Mouse (Mus musculus) G1E (cell line): ENCODE results near the gene Ipmk. TPM values are rescaled to one million over a fixed set of nuclear protein-coding genes. Genes with fewer than 3 reads are reported as not detected.
A peak's percentile ranks its signal among the peaks of the same experiment; 100 is the strongest.

Experiments used
- ATAC-seq: 2 replicates; pipeline ENCODE4 v1.8.0; 2016; ENCODE audit warnings: mild to moderate bottlenecking; ENCODE audit not compliant: insufficient number of reproducible peaks, poor library complexity, low FRiP score, severe bottlenecking; ENCODE audit errors: extremely low read depth
- DNase-seq: peaks from one replicate; pipeline ENCODE4 v3.0.0; 2012; ENCODE audit warnings: low spot score
- H3K27me3 ChIP-seq: 2 replicates; pipeline ENCODE4 v1.6.1; 2012; ENCODE audit warnings: mild to moderate bottlenecking, low read length, inconsistent platforms; ENCODE audit not compliant: insufficient read depth
- H3K36me3 ChIP-seq: replicated peaks from 2 replicates; pipeline ENCODE3; 2012; ENCODE audit warnings: mild to moderate bottlenecking, inconsistent platforms
- H3K4me1 ChIP-seq: 2 replicates; pipeline ENCODE4 v1.6.1; 2012; ENCODE audit warnings: low read depth, low read length, inconsistent platforms, mixed read lengths; ENCODE audit not compliant: insufficient read depth
- H3K4me3 ChIP-seq: 2 replicates; pipeline ENCODE4 v1.5.1; 2012; ENCODE audit warnings: low read depth, mild to moderate bottlenecking, inconsistent platforms, low read length, moderate library complexity, mixed read lengths
- H3K9me3 ChIP-seq: replicated peaks from 2 replicates; pipeline ENCODE4 v1.6.1; 2012; ENCODE audit warnings: inconsistent platforms
- CTCF ChIP-seq: IDR thresholded peaks from 2 replicates; pipeline ENCODE4 v1.5.1; 2012; ENCODE audit warnings: low read depth, low read length, inconsistent platforms, mixed read lengths
- GATA1 ChIP-seq: IDR thresholded peaks from 2 replicates; pipeline ENCODE4 v1.6.1; 2012; ENCODE audit warnings: borderline replicate concordance, low read length, inconsistent platforms, mixed read lengths
- GATA2 ChIP-seq: IDR thresholded peaks from 2 replicates; pipeline ENCODE4 v1.6.1; 2012; ENCODE audit warnings: low read depth, low read length, inconsistent platforms, borderline replicate concordance
- POLR2AphosphoS5 ChIP-seq: IDR thresholded peaks from 2 replicates; pipeline ENCODE4 v1.6.1; 2012; ENCODE audit warnings: low read depth, low read length, inconsistent platforms; ENCODE audit not compliant: insufficient replicate concordance
- TAL1 ChIP-seq: conservative IDR thresholded peaks from 2 replicates; pipeline ENCODE4 v1.6.1; 2012; ENCODE audit warnings: low read depth, low read length, inconsistent platforms, mixed read lengths
- polyA plus RNA-seq: library from polyadenylated mRNA; stranded (reverse); fragments of >175 nt; gene quantifications from 2 replicates; pipeline ENCODE4 v1.2.3, GENCODE M21; 2012
- total RNA-seq, 2 experiments: library from RNA; stranded (forward) in 1 of 2; stranded (reverse) in 1 of 2; fragments of 200-1000 nt in 1 of 2; fragments of >200 nt in 1 of 2; fragmentation: Nextera tagmentation in 1 of 2; gene quantifications; 2 replicates each; pipeline ENCODE4 v1.2.3; 2014 to 2017

The Ipmk gene
- total and polyA plus RNA-seq, 3 experiments = 12.8 to 31.6 (median 26.2) TPM

DNA sequence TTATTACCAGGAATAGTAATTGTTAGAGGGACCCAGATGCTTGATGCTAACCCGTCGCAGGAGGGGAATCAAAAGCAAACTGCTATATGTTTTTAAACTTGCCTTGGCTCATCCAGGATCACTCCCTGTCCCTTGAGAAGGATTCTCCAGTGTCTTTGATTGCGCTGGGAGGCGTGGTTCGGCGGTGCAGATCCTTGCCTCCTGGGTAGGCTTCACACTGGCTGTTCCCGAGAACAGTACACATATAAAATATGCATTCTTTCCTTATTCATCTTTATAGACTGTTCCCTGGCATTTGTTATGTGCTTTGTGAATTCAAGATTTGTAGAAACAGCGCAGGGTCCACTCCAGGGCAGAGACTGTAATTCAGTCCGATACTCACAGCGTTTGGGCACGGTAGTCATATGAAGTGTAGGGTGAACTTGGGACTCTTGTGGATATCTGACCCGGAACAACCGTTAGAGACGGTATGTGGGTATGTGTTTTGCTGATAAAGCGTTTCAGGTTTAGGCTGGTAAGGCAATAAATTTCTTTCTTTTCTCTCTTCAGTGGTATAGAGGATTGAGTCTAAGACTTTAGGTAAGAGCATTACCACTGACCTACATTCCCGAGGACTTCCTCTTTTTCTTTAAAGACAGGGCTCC, 1.2 kb downstream of the Ipmk start:
- no peaks in the 10 kb centered on the region for H3K27me3 ChIP-seq
- TF ChIP-seq CTCF = no peak
- TF ChIP-seq GATA2 = no peak
- TF ChIP-seq TAL1 = no peak
- TF ChIP-seq GATA1 = no peak
- TF ChIP-seq POLR2AphosphoS5 = no peak
- H3K36me3 ChIP-seq = peaks cover 39% of the 10 kb centered on the region
- H3K9me3 ChIP-seq = no peaks in the 10 kb centered on the region
- DNase-seq (no peak), ATAC-seq (no peak)
- H3K4me3 ChIP-seq = peak overlapping the region; percentile 98
- H3K4me1 ChIP-seq = peaks cover 51% of the 10 kb centered on the region

DNA sequence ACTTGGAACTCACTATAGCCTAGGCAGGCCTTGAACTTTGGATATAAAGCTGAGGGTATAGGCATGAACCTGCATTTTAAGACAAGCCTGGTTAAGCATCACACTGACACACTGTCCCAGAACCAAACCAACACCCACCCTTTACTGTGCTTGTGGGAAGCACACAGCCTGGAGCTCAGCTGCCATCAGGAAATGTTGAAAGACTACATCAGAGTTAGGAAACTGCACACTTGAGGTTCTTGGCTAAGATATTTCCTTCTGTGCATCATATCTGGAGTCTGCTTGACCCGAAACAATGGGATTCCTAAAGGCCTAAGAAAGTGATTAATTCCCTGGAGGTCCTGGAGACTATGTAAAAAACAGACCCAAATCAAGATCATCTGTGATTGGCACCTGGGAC, 1.7 kb downstream of the Ipmk start:
- no peak for DNase-seq
- no peak for ATAC-seq
- peaks cover 51% of the 10 kb centered on the region for H3K4me1 ChIP-seq
- peaks cover 44% of the 10 kb centered on the region for H3K36me3 ChIP-seq
- H3K9me3 ChIP-seq = no peaks in the 10 kb centered on the region
- no peak overlapping the region; the same call in 1 of the 2 replicates for H3K4me3 ChIP-seq
- no peaks in the 10 kb centered on the region for H3K27me3 ChIP-seq
- no peak for TF ChIP-seq CTCF
- no peak for TF ChIP-seq TAL1
- no peak for TF ChIP-seq GATA2
- TF ChIP-seq GATA1 = no peak
- TF ChIP-seq POLR2AphosphoS5 = no peak

DNA sequence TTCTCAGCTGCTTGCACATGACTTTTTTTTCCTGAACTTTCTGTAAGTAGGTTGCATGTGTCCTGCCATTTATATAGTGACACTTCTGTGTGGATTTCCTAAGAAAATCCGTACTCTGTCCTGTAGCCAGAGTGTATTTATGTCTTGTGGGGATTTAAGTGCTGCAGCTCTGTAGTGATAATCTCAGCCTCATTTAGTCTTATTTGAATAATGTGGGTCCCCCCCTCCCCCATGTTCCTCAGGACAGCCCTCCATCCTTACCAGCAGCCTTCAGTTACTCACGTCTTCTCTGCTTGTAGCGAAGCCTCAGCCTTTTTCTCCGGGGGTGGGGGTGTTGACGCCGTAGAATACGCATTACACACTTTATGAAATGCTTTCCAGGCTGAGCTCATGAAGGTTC, 3.7 kb downstream of the Ipmk start:
- Histone ChIP-seq H3K4me1 (peaks cover 43% of the 10 kb centered on the region), H3K4me3 (no peak overlapping the region)

DNA sequence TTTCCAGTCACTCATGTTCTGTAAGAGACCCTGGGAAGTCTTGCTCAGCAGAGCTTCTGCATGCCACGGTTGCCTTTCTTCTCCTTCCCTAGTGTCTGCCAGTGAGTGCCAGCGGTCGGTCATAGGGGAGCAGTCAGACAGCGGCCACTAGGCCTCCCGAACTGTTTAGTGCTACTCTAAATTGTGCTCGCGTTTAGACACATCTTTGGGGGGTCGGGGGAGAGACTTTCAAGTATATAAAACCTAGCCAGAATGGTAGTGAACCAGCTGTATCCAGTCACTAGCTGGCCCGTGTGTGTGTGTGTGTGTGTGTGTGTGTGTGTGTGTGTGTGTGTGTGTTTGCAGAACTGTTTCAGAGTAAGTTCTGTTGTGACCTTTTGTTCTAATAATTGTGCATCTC, 6.3 kb downstream of the Ipmk start:
- no peaks in the 10 kb centered on the region for H3K27me3 ChIP-seq
- H3K4me1 ChIP-seq = peaks cover 30% of the 10 kb centered on the region
- ATAC-seq = no peak
- DNase-seq = no peak
- no peak overlapping the region for H3K4me3 ChIP-seq
- H3K36me3 ChIP-seq = peaks cover 77% of the 10 kb centered on the region
- TF ChIP-seq GATA2 (no peak), GATA1 (no peak), TAL1 (no peak), CTCF (no peak), POLR2AphosphoS5 (no peak)
- no peaks in the 10 kb centered on the region for H3K9me3 ChIP-seq

More for the DNA sequence above, 3.7 kb downstream of the Ipmk start:
- H3K9me3 ChIP-seq = no peaks in the 10 kb centered on the region
- no peaks in the 10 kb centered on the region for H3K27me3 ChIP-seq
- ATAC-seq (no peak), DNase-seq (no peak)
- peaks cover 63% of the 10 kb centered on the region for H3K36me3 ChIP-seq
- no peak for TF ChIP-seq CTCF
- no peak for TF ChIP-seq TAL1
- TF ChIP-seq GATA2 = no peak
- TF ChIP-seq POLR2AphosphoS5 = no peak
- TF ChIP-seq GATA1 = no peak

DNA sequence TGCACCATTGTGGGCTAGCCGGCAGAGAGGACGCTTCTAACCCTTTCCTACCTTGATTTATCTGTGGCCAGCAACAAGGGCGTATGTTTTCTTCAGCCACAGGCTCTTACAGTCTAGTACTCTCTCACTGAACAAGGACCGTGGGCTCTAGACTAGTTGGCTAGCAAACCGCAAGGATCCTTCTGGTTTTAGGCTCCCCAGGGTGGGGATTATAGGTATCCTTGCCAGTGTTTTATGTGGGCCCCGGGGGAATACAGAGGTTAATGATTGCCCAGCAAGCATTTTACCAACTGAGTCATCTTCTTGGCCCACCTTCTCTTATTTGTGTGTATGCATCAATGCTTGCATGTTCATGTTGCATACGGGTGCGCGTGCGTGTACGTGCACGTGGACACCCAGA, 7.4 kb downstream of the Ipmk start:
- no peaks in the 10 kb centered on the region for H3K27me3 ChIP-seq
- ATAC-seq = no peak
- H3K4me1 ChIP-seq = peaks cover 19% of the 10 kb centered on the region; the same call in 1 of the 2 replicates
- H3K4me3 ChIP-seq = no peak overlapping the region
- peaks cover 79% of the 10 kb centered on the region for H3K36me3 ChIP-seq
- no peak for TF ChIP-seq GATA1
- no peak for TF ChIP-seq CTCF
- TF ChIP-seq POLR2AphosphoS5 = no peak
- no peak for TF ChIP-seq TAL1
- TF ChIP-seq GATA2 = no peak
- no peaks in the 10 kb centered on the region for H3K9me3 ChIP-seq
- no peak for DNase-seq

DNA sequence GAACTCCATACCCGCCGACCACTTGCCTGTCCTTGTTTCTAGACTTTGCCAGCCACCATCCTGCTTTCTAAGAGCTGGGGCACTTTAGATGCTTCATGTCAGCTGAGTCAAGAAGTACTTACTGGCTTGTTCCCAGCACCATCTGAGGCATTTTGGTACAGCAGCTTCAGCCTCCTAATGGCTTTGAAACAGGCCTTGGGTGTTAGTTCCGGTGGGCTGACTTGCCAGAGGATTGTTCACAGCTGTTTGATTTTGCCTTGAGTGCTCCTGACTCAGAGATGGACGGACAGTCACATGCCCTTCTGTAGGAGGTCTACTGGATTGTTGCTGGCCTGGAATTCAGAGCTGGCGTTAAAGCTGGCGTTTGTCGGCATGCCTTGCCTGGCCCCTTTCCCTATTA, 13.5 kb downstream of the Ipmk start:
- Histone ChIP-seq H3K36me3 (peaks cover 72% of the 10 kb centered on the region), H3K4me1 (peaks cover 9% of the 10 kb centered on the region), H3K27me3 (no peaks in the 10 kb centered on the region), H3K9me3 (no peaks in the 10 kb centered on the region), H3K4me3 (no peak overlapping the region)
- no peak for DNase-seq
- TF ChIP-seq CTCF (no peak), GATA2 (no peak), GATA1 (no peak), TAL1 (no peak), POLR2AphosphoS5 (no peak)
- no peak for ATAC-seq
